Mouse (Mus musculus) forebrain, embryonic 10.5 days (tissue): ENCODE measurements around the gene Rai14. TPM values are rescaled to one million over a fixed set of nuclear protein-coding genes. Genes with fewer than 3 reads are reported as not detected.
"Not testable (repeated sequence)": the region's sequence is repeated elsewhere in the genome, so short reads cannot be mapped to it uniquely, and the experiment has no call there.

Experiments used
- DNase-seq: peaks from one replicate; pipeline ENCODE4 v3.0.0-alpha.2; 2017; ENCODE audit warnings: low spot score; ENCODE audit errors: extremely low spot score
- H3K27ac ChIP-seq: fragments of 300-500 bp; sonication (generic); 2 replicates; pipeline ENCODE4 v1.5.1; 2016; ENCODE audit warnings: mild to moderate bottlenecking
- H3K27me3 ChIP-seq: fragments of 300-500 bp; sonication (generic); 2 replicates; pipeline ENCODE4 v1.6.1; 2016; ENCODE audit warnings: mild to moderate bottlenecking; ENCODE audit not compliant: poor library complexity, severe bottlenecking
- H3K36me3 ChIP-seq: fragments of 300-500 bp; sonication (generic); replicated peaks from 2 replicates; pipeline ENCODE4 v1.6.1; 2016; ENCODE audit warnings: mild to moderate bottlenecking, moderate library complexity
- H3K4me1 ChIP-seq: fragments of 300-500 bp; sonication (generic); 2 replicates; pipeline ENCODE4 v1.6.1; 2016
- H3K4me3 ChIP-seq: fragments of 300-500 bp; sonication (generic); 2 replicates; pipeline ENCODE4 v1.5.1; 2016; ENCODE audit warnings: mild to moderate bottlenecking, moderate library complexity
- H3K9me3 ChIP-seq: fragments of 300-500 bp; sonication (generic); 2 replicates; pipeline ENCODE4 v1.6.1; 2016; ENCODE audit warnings: mild to moderate bottlenecking, moderate library complexity
- WGBS: fragments of 180-500 bp; shearing (Covaris S2); methylation state at CpG from one replicate; pipeline ENCODE4 v1.1.7; 2016; 5-methylcytosine and 5-hydroxymethylcytosine counted together
- polyA plus RNA-seq: library from polyadenylated mRNA; unstranded; fragments of >200 nt; fragmentation: Nextera tagmentation; extraction: Ambion mirVana; gene quantifications from 2 replicates; pipeline ENCODE4 v1.2.1, GENCODE M21; 2016

Gene Rai14
- polyA plus RNA-seq, 1 experiment from 2014 or later: 47.8 TPM

GRCm38 (mm10) chr15:10564201-10564600, 150.2 kb downstream of the Rai14 start:
- 64% methylated on average over 1 of the region's 1 CpGs for WGBS
- DNase-seq: no peak
- Histone ChIP-seq H3K27ac (no peak overlapping the region), H3K4me1 (no peaks in the 10 kb centered on the region), H3K36me3 (peaks cover 32% of the 10 kb centered on the region), H3K4me3 (no peak overlapping the region), H3K27me3 (no peaks in the 10 kb centered on the region), H3K9me3 (no peaks in the 10 kb centered on the region)

DNA sequence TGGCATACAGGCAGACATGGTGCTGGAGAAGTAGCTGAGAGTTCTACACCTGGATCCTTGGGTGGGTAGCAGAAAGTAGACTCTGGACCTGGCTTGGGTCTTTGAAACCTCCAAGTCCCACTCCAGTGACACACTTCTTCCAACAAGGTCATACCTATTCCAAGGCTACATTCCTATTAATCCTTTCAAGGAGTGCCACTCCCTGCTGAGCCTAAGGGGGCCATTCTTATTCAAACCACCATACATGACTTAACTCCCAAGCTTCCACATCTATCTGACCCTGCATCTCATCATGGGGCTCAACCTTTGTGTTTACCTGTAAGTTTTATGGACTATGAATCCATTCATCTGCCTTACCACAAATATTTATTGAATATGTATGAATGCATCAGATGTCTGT, 152.1 kb downstream of the Rai14 start:
- no peaks in the 10 kb centered on the region for H3K27me3 ChIP-seq

DNA sequence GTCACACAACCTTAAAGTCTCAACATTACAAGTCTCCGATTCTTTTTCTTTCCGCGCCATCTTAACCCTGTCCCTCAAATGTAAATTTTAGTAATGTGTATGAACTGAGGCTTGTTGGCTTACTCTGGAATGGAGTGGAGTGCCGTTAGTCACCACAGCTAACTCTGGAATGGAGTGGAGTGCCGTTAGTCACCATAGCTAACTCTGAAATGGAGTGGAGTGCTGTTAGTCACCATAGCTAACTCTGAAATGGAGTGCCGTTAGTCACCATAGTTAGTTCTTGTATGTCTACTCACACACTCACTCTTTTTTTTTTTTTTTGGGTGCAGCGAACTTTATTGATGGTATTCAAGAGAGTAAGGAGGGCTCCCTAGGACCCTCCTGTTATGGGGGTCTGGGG, 154.4 kb downstream of the Rai14 start:
- H3K4me3 ChIP-seq: no peak overlapping the region
- no peaks in the 10 kb centered on the region for H3K4me1 ChIP-seq
- H3K27ac ChIP-seq: no peak overlapping the region
- no peak for DNase-seq
- H3K9me3 ChIP-seq: no peaks in the 10 kb centered on the region
- WGBS: 93% methylated on average over 7 of the region's 7 CpGs
- no peaks in the 10 kb centered on the region for H3K36me3 ChIP-seq
- no peaks in the 10 kb centered on the region for H3K27me3 ChIP-seq

More for the DNA sequence above, 152.1 kb downstream of the Rai14 start:
- H3K4me1 ChIP-seq: no peaks in the 10 kb centered on the region
- H3K9me3 ChIP-seq: no peaks in the 10 kb centered on the region
- no peak for DNase-seq
- H3K27ac ChIP-seq: no peak overlapping the region
- H3K4me3 ChIP-seq: no peak overlapping the region
- H3K36me3 ChIP-seq: peaks cover 12% of the 10 kb centered on the region

- no peaks in the 10 kb centered on the region for H3K36me3 ChIP-seq
- H3K4me1 ChIP-seq: no peaks in the 10 kb centered on the region
- H3K27me3 ChIP-seq: no peaks in the 10 kb centered on the region
- no peak for DNase-seq
- no peak within 1 kb of the TSS for H3K4me3 ChIP-seq
- H3K9me3 ChIP-seq: no peaks in the 10 kb centered on the region
- WGBS: 85% methylated on average over 13 of the region's 13 CpGs
- H3K27ac ChIP-seq: no peak within 1 kb of the TSS
Observed at GRCm38 (mm10) chr15:10558465-10558864, 156.0 kb downstream of the Rai14 start, which contains the start of gene Ttc23l. Gene Ttc23l, minus strand, starts transcription at chr15:10558668.

- H3K27me3 ChIP-seq: no peaks in the 10 kb centered on the region
- no peak overlapping the region for H3K4me3 ChIP-seq
- H3K27ac ChIP-seq: no peak overlapping the region
- no peaks in the 10 kb centered on the region for H3K4me1 ChIP-seq
- no peaks in the 10 kb centered on the region for H3K9me3 ChIP-seq
- H3K36me3 ChIP-seq: no peaks in the 10 kb centered on the region
- DNase-seq: no peak
Observed at GRCm38 (mm10) chr15:10554336-10554735, 160.1 kb downstream of the Rai14 start.

DNA sequence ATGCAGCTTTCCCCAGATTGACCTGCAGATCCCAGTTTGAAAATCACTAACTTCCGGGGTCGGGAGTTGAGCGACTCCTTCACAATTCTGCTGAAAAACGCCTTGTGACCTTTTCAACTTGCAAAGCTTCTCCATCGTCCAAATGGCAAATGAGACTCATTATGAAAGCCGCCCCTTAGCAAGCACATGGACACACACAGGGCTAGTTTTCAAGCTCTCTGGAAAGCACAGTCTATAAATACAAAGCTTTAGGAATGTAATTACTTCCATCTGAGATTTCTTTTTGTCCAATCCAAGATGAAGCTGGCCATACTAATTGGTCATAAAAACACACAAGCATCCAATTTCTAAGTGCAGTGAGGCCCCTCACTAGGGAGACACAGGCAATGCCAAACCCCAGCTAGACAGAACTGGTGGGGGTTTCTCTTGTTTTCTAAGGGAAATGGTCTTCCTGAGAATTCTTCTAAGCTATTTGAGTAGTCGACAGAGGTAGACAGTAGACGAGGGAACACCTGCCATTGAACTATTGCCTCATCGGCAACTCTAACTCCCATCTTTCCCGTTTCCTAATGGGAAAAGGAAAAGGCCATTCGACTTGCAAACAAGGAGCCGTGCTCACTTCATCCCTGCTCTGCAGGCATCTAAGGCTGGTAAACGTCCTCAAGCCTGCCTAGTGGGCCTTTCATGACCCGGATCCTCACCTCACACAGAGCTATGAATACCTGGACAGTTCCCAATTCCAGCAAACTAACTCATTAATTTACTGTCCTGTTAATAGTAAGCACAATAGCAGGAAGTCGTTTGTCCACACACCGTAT, 173.9 kb downstream of the Rai14 start:
- H3K4me1 ChIP-seq: peaks cover 11% of the 10 kb centered on the region; the same call in 1 of the 2 replicates
- H3K36me3 ChIP-seq: no peaks in the 10 kb centered on the region
- H3K4me3 ChIP-seq: no peak overlapping the region
- H3K9me3 ChIP-seq: no peaks in the 10 kb centered on the region
- no peak overlapping the region for H3K27ac ChIP-seq
- 76% methylated on average over 16 of the region's 16 CpGs for WGBS
- no peaks in the 10 kb centered on the region for H3K27me3 ChIP-seq
- DNase-seq: no peak

DNA sequence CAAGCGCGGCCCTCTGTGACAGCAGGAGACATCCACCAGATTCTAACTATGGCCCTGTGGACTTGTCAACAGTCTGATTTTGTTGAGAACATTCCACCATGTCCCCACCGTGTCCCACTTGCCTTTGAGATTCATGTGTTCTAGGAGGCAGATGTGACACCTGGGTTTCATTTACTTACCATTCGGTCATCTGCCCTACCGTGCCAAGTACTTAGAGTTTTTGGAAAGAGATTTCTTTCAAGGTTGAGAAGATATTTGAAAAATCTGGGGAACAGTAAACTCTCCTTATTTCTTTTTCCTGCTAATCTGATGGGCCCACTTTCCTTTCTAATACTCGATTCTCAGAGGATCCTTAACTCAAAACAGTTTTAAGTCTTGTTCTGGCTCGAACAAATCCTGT, 178.5 kb downstream of the Rai14 start:
- H3K4me1 ChIP-seq: peaks cover 10% of the 10 kb centered on the region; the same call in 1 of the 2 replicates
- no peak overlapping the region for H3K27ac ChIP-seq
- DNase-seq: no peak
- H3K4me3 ChIP-seq: no peak overlapping the region
- no peaks in the 10 kb centered on the region for H3K27me3 ChIP-seq
- no peaks in the 10 kb centered on the region for H3K36me3 ChIP-seq
- H3K9me3 ChIP-seq: no peaks in the 10 kb centered on the region
- WGBS: 79% methylated on average over 7 of the region's 7 CpGs

DNA sequence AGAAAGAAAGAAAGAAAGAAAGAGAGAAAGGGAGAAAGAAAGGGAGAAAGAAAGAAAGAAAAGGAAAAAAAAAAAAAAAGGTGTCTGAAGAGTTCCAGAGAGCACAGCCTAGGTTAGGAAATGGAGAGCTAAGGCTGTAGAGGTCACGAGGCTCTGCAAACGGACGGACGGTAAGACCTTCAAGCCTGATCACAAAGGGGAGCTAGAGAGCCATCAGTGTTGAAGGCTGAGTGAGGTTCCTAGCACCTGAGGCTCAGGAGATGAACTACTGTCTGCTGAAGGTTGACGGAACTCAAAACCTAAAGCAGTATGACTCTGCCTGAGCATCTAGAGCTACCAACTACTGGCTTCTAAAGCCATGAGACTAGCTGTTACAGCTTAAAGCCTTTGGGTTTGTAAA, 179.8 kb downstream of the Rai14 start:
- no peak overlapping the region for H3K27ac ChIP-seq
- no peak overlapping the region for H3K4me3 ChIP-seq
- WGBS: 85% methylated on average over 5 of the region's 5 CpGs
- no peaks in the 10 kb centered on the region for H3K9me3 ChIP-seq
- H3K27me3 ChIP-seq: no peaks in the 10 kb centered on the region
- H3K4me1 ChIP-seq: no peaks in the 10 kb centered on the region
- no peak for DNase-seq
- H3K36me3 ChIP-seq: no peaks in the 10 kb centered on the region

DNA sequence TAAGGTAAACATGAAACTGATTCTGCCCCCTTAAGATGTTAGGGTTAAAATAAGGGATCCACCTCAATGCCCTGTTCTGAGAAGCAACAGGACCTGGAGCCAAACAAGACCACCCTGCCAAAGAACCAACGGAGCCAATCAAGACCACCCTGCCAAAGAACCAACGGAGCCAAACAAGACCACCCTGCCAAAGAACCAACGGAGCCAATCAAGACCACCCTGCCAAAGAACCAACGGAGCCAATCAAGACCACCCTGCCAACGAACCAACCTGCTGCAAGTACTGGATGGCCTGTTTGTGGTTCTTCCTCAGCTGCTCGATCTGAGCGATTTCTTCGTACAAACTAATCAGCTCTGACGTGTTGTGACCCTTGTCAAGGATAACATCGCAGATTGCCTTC, 181.1 kb downstream of the Rai14 start:
- not testable (repeated sequence) for DNase-seq, H3K27ac ChIP-seq, H3K36me3 ChIP-seq, H3K27me3 ChIP-seq, H3K9me3 ChIP-seq, H3K4me3 ChIP-seq, H3K4me1 ChIP-seq
- 95% methylated on average over 10 of the region's 10 CpGs for WGBS

GRCm38 (mm10) chr15:10531352-10531751, 183.1 kb downstream of the Rai14 start:
- H3K36me3 ChIP-seq: no peaks in the 10 kb centered on the region
- no peaks in the 10 kb centered on the region for H3K4me1 ChIP-seq
- no peaks in the 10 kb centered on the region for H3K9me3 ChIP-seq
- no peak overlapping the region for H3K27ac ChIP-seq
- no peak for DNase-seq
- no peak overlapping the region for H3K4me3 ChIP-seq
- H3K27me3 ChIP-seq: no peaks in the 10 kb centered on the region
- 89% methylated on average over 4 of the region's 4 CpGs for WGBS

- no peaks in the 10 kb centered on the region for H3K27me3 ChIP-seq
- H3K4me1 ChIP-seq: no peaks in the 10 kb centered on the region
- 73% methylated on average over 1 of the region's 1 CpGs for WGBS
- H3K27ac ChIP-seq: no peak overlapping the region
- no peak for DNase-seq
- H3K9me3 ChIP-seq: no peaks in the 10 kb centered on the region
- H3K4me3 ChIP-seq: no peak overlapping the region
- H3K36me3 ChIP-seq: no peaks in the 10 kb centered on the region
Observed at GRCm38 (mm10) chr15:10525896-10526295, 188.5 kb downstream of the Rai14 start.
